28 mouse cellular contexts compared by ENCODE assay signal in genomic region chr5:63935581-63935980, GRCm38 (mm10). TPM values are rescaled to one million over a fixed set of nuclear protein-coding genes. Genes with fewer than 3 reads are reported as not detected.
DNase-seq lines count a peak whose midpoint lies in the region; ATAC-seq and TF ChIP-seq lines count a peak whose summit lies in the region.
"Had no signal": no experiment of that assay in that cellular context is flagged by ENCODE, and none has a peak within 500 bp of the region (broad histone marks: within the 10 kb centered on the region; RNA-seq: fewer than 3 reads in every experiment).

No protein-coding gene starts in this region.

- peak overlapping the region; percentile 87 for H3K27ac ChIP-seq in liver, postnatal 0 days (ENCODE audit: low read depth)
- H3K27ac ChIP-seq in liver, embryonic 11.5 days (ENCODE audit: low read depth, low read length) = no peak overlapping the region
- H3K27ac ChIP-seq: forebrain, embryonic 10.5 days; forebrain, embryonic 13.5 days; gastrocnemius, adult 2 months; heart, embryonic 15.5 days; hindbrain, embryonic 10.5 days; hindbrain, embryonic 13.5 days had no signal

- no peak overlapping the region for H3K9ac ChIP-seq in liver, postnatal 0 days (replicated peaks)
- H3K9ac ChIP-seq in liver, embryonic 11.5 days (ENCODE audit: low read depth, low read length) = no peak overlapping the region
- H3K9ac ChIP-seq: forebrain, embryonic 13.5 days; heart, embryonic 12.5 days; heart, embryonic 15.5 days; hindbrain, embryonic 13.5 days had no signal

- TF ChIP-seq EP300 in liver, postnatal 0 days (IDR thresholded peaks at IDR 0.05; ENCODE audit: low read depth) = no peak

- H3K27me3 ChIP-seq in liver, postnatal 0 days (ENCODE audit: insufficient read depth, low read length) = no peaks in the 10 kb centered on the region
- no peaks in the 10 kb centered on the region for H3K27me3 ChIP-seq in liver, embryonic 11.5 days (replicated peaks; ENCODE audit: control insufficient read depth, insufficient read depth, low read length)
- H3K27me3 ChIP-seq: CH12.LX; forebrain, embryonic 13.5 days; heart, embryonic 12.5 days; heart, embryonic 15.5 days; hindbrain, embryonic 13.5 days; Patski had no signal

- no peak overlapping the region for H3K4me3 ChIP-seq in liver, postnatal 0 days (ENCODE audit: low read depth, low read length)
- H3K4me3 ChIP-seq in liver, embryonic 11.5 days (ENCODE audit: low read depth, low read length) = no peak overlapping the region
- H3K4me3 ChIP-seq: forebrain, embryonic 10.5 days; forebrain, embryonic 13.5 days; gastrocnemius, adult 2 months; heart, embryonic 12.5 days; heart, embryonic 15.5 days; hindbrain, embryonic 10.5 days; hindbrain, embryonic 13.5 days had no signal

- no peak for TF ChIP-seq CTCF in liver, postnatal 0 days (IDR thresholded peaks at IDR 0.05; ENCODE audit: low read depth)

- H3K36me3 ChIP-seq in liver, postnatal 0 days (replicated peaks; ENCODE audit: insufficient read depth, low read length) = peaks cover 16% of the 10 kb centered on the region; the same call in 1 of the 2 replicates
- no peaks in the 10 kb centered on the region for H3K36me3 ChIP-seq in liver, embryonic 11.5 days (ENCODE audit: control insufficient read depth, insufficient read depth, low read length)
- H3K36me3 ChIP-seq: heart, embryonic 12.5 days; heart, embryonic 15.5 days; hindbrain, embryonic 13.5 days had no signal

- H3K4me2 ChIP-seq in liver, postnatal 0 days (ENCODE audit: low read depth, low read length) = no peak overlapping the region
- H3K4me2 ChIP-seq in liver, embryonic 11.5 days = no peak overlapping the region
- H3K4me2 ChIP-seq: forebrain, embryonic 13.5 days; heart, embryonic 12.5 days; heart, embryonic 15.5 days; hindbrain, embryonic 13.5 days had no signal

- peaks cover 19% of the 10 kb centered on the region for H3K4me1 ChIP-seq in liver, postnatal 0 days (ENCODE audit: insufficient read depth)
- H3K4me1 ChIP-seq in liver, embryonic 11.5 days (replicated peaks; ENCODE audit: control insufficient read depth, insufficient read depth, low read length) = peaks cover 3% of the 10 kb centered on the region

- H3K9me3 ChIP-seq in liver, postnatal 0 days (ENCODE audit: low read length) = no peaks in the 10 kb centered on the region
- no peaks in the 10 kb centered on the region for H3K9me3 ChIP-seq in liver, embryonic 11.5 days (ENCODE audit: control insufficient read depth, low read length)
- H3K9me3 ChIP-seq: forebrain, embryonic 10.5 days; forebrain, embryonic 13.5 days; G1E; heart, embryonic 12.5 days; heart, embryonic 15.5 days; hindbrain, embryonic 10.5 days; hindbrain, embryonic 13.5 days had no signal

- ATAC-seq in liver, postnatal 0 days = no peak
- no peak for ATAC-seq in liver, embryonic 11.5 days (replicated peaks; ENCODE audit: low FRiP score)
- peak; percentile 42 for ATAC-seq in megakaryocyte, adult 5-6 weeks (ENCODE audit: poor library complexity, severe bottlenecking)
- ATAC-seq in neutrophil, adult 5-6 weeks (ENCODE audit: extremely low read depth, insufficient number of reproducible peaks, low FRiP score, poor library complexity, severe bottlenecking) = peak; percentile 22; the same call in 1 of the 2 replicates
- ATAC-seq: forebrain, embryonic 13.5 days; forebrain, embryonic 16.5 days; hindbrain, embryonic 16.5 days; Patski had no signal

- WGBS in liver, postnatal 0 days (ENCODE audit: insufficient replicate concordance) = 64% methylated on average over 6 of the region's 6 CpGs
- WGBS in liver, embryonic 11.5 days = 74% methylated on average over 6 of the region's 6 CpGs

- no peak for DNase-seq in liver, postnatal 0 days
- no peak for DNase-seq in liver, embryonic 11.5 days (ENCODE audit: low spot score)
- DNase-seq in frontal cortex, postnatal 14 days (ENCODE audit: low spot score in 2 of 2) = no peak
- no peak for DNase-seq in cerebellum, adult 18-20 months
- DNase-seq: adrenal gland, postnatal 10 days; adrenal gland, postnatal 36 days; B cell, adult 2 months; cerebellum, adult 11 months; cerebellum, adult 8-10 months; cerebellum, postnatal 14 days; gastrocnemius, adult 2 months; gastrocnemius, postnatal 14 days; heart, adult 18-20 months; heart, postnatal 10 days; heart, postnatal 36 days had no signal

RNA-seq across cellular contexts. Expression of gene Rell1, which starts 33.1 kb away (rescaled TPM):
- polyA plus RNA-seq in liver, postnatal 0 days (2015; fragmentation: Nextera tagmentation; extraction: Ambion mirVana) = 10.4 and 10.6 TPM in 2 replicates
- polyA plus RNA-seq in liver, embryonic 11.5 days (2014; fragmentation: Nextera tagmentation; extraction: Ambion mirVana) = 9.0 and 11.0 TPM in 2 replicates
- total RNA-seq in megakaryocyte, adult 5-6 weeks (2015) = 23.3 and 28.7 TPM in 2 replicates
- 27.1 and 28.3 TPM in 2 replicates for total RNA-seq in megakaryocyte, adult 5-6 weeks (2017)
- 40.7 and 43.1 TPM in 2 replicates for total RNA-seq in neutrophil, adult 5-6 weeks (2017)

Comparison
In these comparisons a context has a peak if more than half of its experiments do, and no peak if none do; other contexts are left out.
1. ATAC-seq: peak in megakaryocyte, adult 5-6 weeks (single experiment) and neutrophil, adult 5-6 weeks (single experiment); none in liver, postnatal 0 days (single experiment) and liver, embryonic 11.5 days (single experiment).